Mouse (Mus musculus) kidney, postnatal 4 days (tissue): ENCODE results near the gene Mpzl1.

ENCODE experiments used
- DNase-seq, 2 experiments: peaks; one replicate each; pipeline ENCODE4 v3.0.0; 2021; ENCODE audit warnings: mixed read lengths in 2 of 2

Gene Mpzl1

DNA sequence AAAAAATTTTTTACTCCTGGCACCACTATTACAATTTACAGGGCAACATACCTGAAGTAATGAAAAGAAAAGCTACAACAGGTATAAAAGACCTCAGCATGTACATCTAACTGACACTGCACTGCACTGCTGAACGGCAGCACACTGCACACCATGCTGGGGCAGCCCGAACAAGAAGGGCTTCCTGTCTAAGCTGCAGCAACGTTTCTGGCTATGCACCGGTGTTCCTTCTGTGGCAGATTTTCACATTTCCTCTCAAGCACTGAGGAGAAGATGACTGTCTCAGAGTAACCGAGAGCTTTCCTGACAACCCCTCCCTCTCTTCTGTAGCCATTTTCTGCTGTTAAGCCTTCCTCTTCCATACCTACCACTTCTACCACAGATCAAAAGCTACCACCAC lies 21.6 kb downstream of the Mpzl1 start:
- no peak for DNase-seq

DNA sequence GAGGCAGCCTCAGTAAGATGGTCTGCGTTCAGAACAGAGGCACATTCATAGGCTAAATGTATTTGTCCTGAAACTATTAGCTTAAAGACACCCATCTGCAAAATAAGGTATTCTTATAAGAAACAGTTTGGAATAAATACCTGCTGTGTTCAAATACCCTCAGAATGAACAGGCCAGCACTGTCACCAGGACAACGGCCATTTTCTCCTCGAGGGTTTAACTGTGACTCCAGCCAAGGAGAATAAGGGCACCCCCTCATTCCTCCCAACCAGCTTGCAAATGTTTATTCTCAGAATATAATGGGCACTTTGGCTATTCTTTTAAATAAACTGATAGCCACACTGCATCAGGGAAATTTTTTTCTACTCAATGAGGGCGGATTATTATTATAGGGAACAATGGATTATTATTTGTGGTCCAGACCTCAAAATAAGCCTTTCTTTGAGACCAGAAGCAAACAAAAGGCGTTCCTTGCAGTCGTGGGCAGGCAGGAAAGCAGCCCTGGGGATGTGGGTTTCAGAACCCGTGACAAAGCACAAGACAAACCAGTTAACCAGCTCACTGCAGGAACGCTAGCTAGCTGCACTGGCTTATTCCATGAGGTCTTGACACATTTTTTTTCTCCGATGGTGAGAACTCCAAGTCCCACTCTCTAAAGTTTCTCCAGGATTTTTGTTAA lies 23.9 kb downstream of the Mpzl1 start:
- no peak for DNase-seq

DNA sequence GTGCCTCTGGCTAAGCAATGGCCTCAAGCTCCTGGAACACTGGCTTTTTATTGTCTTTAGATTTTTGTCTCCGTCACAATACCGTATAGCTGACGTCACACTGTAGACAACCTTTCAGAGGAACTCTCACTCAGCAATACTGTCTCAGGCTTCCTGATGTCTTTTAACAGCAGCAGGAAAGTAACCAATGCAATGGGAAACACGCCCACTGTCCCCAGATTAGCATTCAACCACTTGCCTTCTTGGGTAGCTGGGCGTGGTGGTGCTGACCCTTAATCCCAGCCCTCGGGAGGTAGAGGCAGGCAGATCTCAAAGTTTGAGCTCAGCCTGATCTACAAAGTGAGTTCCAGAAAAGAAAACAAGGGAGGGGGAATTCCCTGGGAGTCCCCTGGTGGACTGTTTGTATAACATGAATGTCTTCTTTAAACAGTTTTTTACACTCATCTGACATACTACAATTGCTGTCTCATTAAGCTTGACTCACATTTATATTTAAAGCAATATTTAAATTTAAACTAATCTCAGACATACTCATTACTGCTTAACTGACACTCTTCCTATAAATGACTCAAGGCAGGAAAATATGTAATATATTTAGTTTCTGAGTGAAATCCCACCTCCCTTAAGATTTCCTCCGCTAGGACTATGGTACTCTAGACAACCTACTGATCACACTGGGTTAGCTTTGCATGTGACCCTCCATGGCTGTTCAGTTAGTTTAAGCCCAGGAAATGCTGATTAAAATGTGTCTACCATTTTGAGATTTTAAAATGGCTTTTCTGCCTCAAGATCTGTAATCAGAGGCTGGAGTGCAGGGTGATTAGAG lies 24.6 kb downstream of the Mpzl1 start:
- no peak for DNase-seq

DNA sequence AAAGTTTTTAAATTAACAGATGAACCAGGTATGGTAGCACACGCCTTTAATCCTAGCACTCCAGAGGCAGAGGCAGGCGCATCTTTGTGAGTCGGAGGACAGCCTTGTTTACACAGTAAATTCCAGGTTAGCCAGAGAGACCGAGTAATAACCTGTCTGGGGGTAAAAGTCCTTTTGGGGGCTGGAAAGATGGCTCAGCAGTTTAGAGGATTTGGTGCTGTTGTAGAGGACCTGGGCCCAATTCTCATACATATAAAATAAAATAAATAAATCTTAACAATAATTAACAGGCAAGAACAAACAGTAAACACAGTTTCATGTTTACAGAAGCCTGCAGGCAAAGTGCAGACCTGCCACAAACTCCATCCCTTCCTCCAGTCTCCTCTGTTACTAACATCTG lies 25.4 kb downstream of the Mpzl1 start:
- no peak for DNase-seq

DNA sequence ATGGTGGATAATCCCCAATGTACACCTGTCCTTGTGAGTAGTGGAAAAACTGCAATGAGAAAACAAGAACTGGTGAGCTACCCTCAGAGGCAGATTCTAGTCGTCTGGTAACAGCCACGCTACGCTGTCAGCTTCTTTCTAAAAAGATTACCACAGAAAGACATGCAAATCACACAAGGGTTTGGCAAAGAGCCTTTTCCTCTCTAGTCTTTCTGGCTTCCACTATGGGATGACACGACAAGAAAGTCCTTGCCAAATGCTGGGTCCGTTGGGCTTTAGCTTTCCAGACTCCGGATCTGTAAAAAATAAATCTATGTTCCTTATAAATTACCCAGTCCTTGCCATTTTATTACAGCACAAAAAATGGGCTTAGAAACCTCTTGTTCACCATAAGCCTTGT lies 28.6 kb downstream of the Mpzl1 start:
- DNase-seq, result peak in 1 of 2 experiments; percentile 35

DNA sequence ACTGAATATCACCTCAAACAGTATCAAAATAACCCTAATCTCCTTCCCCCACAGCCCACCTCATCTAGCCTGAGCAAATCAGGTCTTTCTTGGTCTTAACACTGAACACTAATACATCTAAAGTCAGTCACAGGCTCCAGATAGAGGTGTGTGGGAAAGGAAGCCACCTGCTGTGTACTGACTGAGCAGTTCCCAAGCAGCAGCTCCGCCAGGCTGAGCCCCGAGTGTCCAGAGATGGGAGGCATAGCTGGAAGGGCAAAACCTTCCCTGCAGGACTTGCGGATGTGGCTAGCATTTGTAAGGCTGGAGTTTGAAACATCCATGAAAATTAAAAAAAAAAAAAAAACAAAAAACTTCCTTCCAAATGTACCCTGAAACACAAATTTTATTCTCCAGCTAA lies 29.2 kb downstream of the Mpzl1 start:
- no peak for DNase-seq

DNA sequence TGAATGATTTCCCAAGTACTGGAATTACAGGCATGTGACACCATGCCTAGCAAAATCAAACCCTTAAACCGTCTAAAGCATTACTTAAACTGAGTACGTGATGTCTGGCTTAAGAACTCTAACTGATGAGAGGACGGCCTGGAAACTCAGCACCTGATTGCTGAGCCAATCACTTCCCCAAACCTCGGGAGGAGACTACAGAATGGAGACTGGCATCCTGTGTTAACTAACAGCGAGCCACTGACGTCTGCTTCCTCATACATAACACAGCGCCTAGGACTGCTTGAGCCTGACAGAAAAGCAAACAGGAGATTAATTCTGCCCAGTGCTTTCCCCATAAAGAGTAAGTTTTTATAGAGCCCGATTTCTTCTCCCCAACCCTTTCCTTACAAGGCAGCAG lies 30.1 kb downstream of the Mpzl1 start:
- DNase-seq, result no peak

DNA sequence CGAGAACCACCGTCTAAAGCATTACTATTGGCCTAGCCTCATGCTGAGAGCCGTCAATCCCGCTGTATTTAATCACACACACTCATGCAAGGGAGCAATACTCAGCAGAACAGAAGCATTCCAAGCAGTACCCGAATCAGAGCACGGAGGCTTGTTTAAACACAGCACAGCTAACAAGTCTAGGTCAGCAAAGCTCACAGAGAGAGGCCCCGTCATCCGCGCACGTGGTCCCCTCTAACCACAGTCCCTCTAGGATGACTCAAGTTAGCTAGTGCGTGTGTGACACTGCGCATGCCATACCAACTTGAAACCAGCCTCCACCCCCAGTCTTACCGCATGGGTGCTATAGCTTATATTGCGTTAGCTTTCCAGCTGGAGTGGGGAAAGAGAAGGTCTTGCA lies 31.1 kb downstream of the Mpzl1 start:
- DNase-seq, result no peak

DNA sequence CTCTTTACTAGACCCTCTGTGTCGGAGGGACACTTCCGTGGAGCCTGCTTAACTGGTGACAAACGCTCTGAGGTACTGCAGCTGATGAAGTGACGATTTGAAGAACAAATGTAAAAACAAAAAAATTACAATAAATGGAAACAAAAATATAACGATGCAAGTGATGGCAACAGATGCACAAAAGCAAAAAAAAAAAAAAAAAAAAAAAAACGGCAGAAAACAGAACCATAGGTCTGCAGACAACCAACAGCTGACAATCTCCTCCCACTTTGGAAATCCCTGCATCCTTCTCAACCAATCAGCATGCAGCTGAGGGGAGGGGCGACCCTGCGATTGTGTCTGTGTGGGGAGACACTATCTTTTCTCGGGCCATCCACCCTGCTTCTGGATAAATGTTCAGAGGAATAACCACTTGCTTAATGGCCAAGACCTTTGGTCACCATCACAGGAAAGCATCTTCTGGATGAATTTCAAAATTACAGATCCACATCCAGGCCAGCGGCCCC lies 32.5 kb downstream of the Mpzl1 start:
- no peak for DNase-seq

DNA sequence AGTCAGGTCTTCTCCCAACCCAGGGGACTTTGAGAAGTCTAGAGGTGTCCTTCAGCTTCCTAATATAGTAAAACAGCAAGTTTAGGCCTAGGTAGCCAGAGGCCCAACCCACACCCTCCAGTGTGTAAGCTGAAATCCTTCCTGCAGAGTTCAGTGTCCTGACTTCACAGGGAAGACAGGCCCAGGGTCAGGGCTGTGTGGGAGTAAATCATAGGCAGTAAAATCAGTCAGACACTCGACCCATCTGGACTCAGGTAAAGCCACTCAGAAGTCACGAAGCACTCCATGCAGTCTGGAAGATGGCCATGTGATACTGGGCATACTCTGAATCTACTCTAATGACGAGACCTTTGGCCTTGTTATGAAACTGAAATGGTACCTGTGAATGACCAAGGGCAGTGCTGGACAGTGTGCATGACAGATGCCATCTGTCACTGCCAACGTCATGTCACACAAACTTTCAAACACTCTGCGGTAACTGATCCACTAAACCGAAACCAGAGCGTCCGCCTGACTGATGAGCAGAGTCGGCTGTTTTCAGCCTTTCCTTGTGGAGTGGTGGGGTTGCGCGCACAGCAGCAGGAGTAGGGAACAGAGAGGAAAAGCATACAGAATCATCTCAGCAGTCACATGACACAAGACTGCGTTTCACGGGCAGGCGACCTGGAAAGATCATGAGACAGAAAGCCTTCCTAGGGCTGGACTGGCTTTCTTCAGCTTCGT lies 39.5 kb downstream of the Mpzl1 start:
- DNase-seq, result no peak

DNA sequence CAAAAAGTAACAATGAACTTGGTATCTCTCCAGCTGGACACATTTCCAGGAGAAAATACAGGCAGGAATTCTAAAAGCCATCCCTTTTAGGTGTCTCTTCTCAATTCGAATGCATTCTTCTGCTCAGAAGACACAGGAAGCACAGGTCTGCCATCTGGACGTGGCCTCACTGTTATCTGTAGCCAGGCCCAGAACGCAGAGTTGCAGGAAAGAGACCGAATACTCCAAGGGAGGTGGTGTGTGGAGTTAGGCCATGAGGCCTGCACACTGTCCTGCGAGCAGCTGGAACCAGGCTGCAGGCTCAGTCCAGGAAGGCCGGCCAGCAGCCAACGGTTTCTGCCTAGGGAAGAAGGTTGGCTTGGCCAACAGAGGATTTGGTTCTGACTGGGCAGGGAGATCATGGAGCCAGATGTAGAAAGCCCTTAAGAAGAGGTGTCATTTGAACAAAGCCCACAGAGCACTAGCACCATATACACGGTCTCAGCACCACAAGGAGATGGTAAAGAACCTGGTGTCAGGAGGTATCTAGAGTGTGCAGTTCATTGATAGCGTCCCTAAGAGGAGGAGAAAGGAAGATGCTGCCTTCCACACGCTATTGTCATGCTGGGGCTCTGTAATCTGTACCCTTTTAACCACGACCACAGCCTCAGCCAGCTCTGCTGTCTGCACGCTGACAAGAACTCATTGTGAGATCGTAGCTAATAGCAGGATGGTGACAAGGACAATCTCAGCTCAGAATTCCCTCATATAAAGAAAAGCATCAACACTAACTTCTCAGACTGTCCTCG lies 41.8 kb downstream of the Mpzl1 start:
- no peak for DNase-seq

DNA sequence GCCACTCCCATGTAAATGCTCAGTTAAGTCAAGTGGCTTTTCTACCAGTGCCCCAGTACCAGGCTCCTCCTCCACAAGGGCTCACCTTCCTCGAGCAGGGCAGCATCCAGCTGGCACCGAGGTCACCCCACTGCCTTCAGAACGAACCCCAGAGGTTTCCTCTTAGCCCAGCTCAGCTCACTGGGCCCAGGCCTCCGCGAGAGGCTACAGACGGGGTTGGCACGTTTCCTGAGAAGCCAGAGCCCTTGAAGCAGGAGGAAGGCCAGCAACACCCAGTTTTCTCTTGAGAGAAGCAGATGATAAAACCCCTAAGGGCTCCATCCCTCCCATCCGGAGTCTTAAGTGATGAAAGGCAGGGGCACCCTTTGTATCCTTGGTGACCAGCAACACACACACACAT lies 43.6 kb downstream of the Mpzl1 start:
- no peak for DNase-seq

DNA sequence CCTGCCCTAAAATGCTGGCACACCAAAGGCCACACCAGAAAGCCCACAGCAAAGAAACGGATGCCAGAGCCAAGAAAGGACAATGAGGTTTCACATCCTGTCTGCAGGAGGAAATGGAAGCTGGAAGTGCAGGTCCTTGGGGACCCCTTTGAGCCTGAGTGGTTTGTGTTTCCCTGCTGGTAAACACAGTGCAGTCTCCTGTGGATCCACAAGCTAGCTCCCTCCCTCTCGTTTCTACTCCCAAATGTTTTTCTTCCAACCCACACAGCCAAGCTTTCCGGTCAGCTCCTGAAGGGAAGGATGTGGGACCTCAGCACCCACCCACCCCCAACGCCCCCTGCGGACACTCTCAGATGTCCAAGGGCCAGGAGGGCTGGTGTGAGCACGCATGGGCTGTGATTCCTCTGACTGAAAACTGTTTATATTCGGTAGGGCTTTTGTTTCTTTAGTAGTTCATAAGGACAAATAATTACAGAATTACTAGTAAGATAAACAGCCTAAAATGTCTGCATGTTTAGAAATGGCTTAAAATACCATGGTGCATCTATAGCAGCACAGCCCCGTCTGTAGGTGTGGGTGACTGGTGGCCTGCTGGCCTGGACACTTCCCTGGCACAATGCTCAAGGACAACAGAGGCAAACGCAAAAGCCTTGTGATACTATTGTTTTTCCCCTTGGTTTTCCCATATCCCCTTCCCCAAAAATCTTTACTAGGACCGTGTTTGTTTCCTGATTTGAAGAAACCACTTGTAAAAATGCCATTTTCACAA lies 44.9 kb downstream of the Mpzl1 start:
- peak; percentile 58 to 76 for DNase-seq

DNA sequence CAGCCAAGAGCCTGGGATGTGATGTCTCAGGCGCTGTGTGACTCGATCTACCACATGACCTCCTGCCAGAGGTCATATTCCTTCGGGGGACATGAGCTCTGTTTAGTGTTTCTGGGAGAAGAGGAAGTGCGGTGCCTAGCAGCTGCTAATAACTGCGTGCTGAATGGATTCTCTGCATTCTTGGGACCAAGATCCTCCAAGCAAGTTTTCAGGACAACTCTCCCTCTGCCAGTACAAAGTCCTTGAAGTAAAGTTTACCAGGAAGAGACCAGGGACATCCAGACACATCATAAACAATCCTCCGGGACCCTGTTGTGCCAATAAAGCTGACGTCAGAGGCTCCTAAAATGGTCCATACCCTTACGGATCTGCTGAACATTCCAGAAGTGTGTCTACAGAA lies 46.5 kb downstream of the Mpzl1 start:
- DNase-seq, result no peak

DNA sequence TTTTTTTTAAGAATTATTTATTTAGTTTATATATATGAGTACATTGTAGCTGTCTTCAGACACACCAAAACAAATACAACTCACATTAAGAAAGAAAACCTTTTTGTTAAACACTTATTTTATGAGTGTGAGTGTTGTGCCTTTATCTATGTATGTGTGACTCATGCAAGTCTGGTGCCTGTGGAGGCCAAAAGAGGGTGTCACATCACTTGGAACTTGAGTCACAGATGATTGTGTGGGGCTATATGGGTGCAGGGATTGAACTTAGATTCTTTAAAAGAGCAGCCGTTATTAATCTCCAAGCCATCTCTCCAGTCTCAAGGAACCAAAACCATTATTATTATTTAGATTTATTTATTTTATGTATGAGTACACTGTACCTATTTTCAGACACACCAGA lies 48.0 kb downstream of the Mpzl1 start:
- no peak for DNase-seq

DNA sequence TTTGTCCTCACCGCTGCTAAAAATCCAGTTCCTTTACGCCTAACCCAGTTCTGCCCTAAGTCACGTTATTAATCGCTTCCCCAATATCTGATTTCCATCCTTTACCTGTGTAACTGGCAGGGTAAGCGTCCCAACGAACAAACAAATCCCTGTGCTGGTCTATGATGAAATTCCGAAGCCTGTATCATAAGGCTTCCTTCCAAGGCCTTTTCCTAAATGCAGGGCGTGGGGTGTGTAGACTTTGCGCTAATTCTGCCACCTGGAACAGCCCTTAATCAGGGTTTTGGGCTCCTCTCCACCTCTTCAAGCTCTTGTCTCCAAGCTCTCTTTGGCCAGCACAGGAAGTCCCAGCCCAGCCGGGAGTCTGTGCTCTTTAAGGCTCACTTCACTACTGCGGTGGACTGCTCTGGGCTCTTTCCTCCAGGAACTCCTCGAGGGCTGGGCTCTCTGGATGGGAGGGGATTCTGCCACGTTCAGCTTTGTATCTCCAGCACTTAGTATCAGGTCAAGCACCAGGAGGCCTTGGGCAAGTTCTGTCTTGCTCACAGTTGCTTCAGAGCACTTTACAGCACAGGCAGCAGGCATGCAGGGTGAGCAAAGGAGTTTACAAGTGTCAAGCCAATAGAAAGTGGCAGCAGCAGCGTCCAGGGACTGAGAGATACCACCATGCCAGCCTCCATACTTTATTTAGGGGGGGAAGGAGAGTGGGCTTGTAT lies 48.8 kb downstream of the Mpzl1 start:
- DNase-seq, result peak; percentile 20 to 50

DNA sequence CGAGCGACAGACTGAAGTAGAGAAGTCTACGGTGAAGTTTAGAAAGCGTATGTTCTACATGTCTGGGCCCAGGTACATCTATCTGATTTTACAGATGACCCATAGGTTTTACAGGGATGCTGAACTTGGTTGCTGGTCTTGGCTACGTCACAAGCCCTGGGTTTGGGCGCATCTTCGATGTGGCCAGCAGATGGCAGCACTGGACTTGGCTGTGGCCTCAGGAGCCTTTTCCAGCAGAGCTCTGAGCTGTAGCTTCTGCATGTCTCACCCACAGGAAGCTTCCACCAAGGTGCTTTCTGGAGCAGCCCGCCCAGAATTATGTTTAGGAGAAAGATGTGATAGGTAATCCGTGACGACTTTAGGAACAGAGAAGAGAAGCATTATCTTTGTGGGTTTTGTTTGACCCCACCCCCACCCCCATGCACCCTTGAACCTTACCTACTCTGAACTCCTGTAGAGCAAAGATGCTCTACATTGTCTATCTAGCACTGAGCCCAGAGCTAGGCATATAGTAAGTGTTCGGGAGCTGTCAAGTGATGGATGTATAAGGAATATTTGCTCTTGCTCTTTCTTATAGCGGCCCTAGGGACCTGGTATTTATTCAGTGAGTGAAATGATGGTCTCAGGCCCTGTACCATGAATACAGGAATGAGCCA lies 50.7 kb downstream of the Mpzl1 start:
- DNase-seq, result peak; percentile 95 to 96

DNA sequence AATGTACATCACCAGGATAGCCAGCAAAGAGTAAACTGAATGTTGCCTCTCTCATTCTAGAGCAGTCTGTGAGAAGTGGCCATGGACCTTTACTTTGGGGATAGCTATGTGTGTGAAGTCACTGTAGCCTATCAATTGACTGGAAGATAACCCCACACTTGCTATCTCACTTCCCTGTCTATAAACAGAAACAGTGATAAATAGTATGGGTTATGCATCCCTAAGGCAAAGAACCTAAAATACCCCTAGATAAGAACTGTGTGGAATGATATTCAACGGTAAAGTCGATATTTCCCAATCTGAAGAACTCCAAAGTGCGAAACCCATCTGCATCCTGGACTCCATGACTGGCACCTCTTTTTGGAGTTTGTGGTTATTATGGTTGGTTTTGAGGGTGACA lies 53.1 kb downstream of the Mpzl1 start:
- no peak for DNase-seq

DNA sequence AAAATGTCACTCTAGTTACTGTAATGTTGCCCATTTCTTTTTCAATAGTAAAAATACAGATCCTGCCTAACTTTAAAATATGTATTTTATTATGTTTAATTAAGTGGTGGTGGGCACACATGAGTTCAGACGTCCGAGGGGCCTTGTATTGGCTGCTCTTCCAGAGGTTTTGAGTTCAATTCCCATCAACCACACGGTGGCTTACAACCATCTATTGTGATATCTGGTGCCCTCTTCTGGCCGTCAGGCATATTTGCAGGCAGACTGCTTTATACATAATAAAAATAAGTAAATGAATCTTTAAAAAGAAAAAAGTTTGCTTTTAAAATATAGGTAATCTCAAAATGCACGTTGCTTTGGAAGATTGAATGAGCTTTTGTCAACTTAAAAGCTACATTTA lies 55.0 kb downstream of the Mpzl1 start:
- no peak for DNase-seq

DNA sequence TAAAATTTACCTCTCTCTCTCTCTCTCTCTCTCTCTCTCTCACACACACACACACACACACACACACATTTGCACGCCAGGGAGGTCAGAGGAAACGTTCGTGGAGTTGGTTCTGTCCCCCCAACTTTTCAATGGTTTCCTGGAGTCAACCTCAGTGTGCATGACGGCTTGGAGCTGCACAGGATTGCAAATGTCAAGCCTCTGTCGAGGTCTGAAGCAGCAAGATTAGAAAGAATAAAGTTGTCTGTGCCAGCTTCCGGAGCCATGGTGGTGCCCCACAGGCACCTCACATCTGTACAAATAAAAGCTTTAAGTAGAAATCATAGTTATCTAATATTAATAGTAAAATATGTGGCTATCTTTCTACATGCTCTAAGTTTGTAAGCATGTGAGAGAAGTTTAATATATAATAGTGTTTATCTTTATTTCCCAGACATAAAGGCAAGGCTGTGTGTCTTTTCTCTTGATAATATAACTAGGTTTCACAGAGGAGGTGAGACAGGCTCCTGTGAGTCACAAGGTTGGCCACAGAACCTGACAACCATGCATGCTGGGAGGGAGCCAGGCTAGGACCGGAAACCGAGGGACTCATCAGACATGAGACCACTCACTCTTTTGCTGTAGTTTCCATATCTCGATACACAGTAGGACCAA lies 57.8 kb downstream of the Mpzl1 start:
- no peak for DNase-seq
